Mouse (Mus musculus) embryonic fibroblast, embryonic 13.5 days (primary cell): ENCODE measurements around the gene Akr1b7. TPM values are rescaled to one million over a fixed set of nuclear protein-coding genes. Genes with fewer than 3 reads are reported as not detected.
"Not testable (repeated sequence)": the region's sequence is repeated elsewhere in the genome, so short reads cannot be mapped to it uniquely, and the experiment has no call there.

Experiments used
- H3K27ac ChIP-seq: 2 replicates; pipeline ENCODE4 v1.5.1; 2012; ENCODE audit warnings: low read length, control low read depth, inconsistent platforms; ENCODE audit not compliant: insufficient read depth
- H3K4me1 ChIP-seq: 2 replicates; pipeline ENCODE4 v1.6.1; 2011; ENCODE audit warnings: low read length; ENCODE audit not compliant: control insufficient read depth, insufficient read depth
- H3K4me3 ChIP-seq: 2 replicates; pipeline ENCODE4 v1.5.1; 2011; ENCODE audit warnings: mild to moderate bottlenecking, control low read depth, low read length; ENCODE audit not compliant: insufficient read depth
- CTCF ChIP-seq: IDR thresholded peaks from 2 replicates; pipeline ENCODE4 v1.5.1; 2011; ENCODE audit warnings: mild to moderate bottlenecking, control low read depth, low read length, moderate library complexity, borderline replicate concordance; ENCODE audit not compliant: insufficient read depth
- POLR2A ChIP-seq: IDR thresholded peaks from 2 replicates; pipeline ENCODE4 v1.6.1; 2011; ENCODE audit warnings: low read depth, mild to moderate bottlenecking, control low read depth, low read length, moderate library complexity
- polyA plus RNA-seq: library from polyadenylated mRNA; stranded (reverse); fragments of >200 nt; gene quantifications from 2 replicates; pipeline ENCODE4 v1.2.4, GENCODE M21; 2011; ENCODE audit warnings: low read depth; ENCODE audit not compliant: missing spikeins, insufficient read length

Akr1b7 gene
- polyA plus RNA-seq, 1 experiment = not detected

DNA sequence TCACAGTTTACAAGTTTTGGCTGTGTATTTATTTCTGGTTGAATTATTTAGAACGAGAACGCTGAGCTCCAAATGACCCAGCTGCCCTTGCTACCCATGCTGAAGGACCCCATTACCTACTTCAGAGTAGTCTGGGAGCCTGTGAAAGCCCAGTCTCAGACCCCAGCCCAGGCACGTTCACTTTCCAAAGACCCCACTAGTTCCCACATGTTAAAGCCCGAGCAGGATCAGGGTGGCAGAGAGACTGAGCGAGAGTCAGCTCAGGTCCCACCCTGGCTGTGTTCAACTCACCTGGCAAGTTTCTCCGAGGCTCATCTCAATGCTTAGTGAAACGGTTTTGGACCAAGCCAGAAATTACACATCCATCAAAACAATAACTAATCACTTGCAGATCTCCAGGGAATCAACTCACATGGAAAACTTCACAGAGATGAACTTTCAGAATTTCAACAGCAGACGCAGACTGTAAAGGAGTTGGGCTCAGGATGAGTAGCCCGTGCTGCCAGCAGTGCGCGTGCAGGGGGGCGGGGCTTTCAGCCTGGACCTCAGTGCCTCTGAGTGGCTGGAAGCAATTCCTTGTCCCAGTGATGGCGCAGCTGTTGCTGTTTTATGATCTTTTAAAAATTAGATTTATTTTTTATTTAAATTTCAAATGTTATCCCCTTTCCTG, 27.3 kb upstream of the Akr1b7 start:
- TF ChIP-seq CTCF (no peak), POLR2A (no peak)
- Histone ChIP-seq H3K27ac (peak overlapping the region; percentile 54), H3K4me1 (no peaks in the 10 kb centered on the region), H3K4me3 (peak overlapping the region; percentile 80)

DNA sequence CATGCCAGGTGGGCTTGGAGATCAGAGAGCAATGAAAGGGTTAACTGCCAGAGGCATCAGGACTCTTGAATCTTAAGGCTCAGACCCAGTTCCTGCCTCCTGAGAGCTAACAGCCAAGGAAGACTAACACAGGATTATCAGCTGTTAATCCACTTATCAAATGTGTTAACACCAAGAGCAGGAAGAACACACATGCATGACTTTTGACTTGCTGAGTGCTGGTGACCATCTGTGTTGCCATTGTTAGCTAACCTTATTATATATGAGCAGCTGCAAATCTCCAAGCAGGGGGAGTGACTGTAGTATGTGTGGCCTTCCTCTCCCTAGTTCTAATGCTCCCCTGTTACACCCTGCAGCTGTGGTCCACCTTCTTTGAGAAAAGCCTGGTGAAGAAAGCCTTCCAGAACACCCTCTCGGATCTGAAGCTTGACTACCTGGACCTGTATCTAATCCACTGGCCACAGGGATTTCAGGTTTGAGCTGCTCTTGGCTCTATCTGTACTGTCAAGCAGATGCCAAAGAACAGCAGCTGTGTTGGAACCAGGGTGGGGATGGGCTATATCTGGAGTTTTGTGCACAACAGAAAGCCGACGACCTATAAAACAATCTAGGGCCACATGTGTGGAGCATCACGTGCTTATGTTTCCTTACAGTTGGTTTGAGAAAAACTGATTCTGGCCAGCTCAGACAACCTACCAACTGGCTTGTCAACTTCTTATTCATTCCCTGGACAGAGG, 23.5 kb upstream of the Akr1b7 start:
- H3K4me1 ChIP-seq = no peaks in the 10 kb centered on the region
- no peak for TF ChIP-seq POLR2A
- TF ChIP-seq CTCF = no peak

DNA sequence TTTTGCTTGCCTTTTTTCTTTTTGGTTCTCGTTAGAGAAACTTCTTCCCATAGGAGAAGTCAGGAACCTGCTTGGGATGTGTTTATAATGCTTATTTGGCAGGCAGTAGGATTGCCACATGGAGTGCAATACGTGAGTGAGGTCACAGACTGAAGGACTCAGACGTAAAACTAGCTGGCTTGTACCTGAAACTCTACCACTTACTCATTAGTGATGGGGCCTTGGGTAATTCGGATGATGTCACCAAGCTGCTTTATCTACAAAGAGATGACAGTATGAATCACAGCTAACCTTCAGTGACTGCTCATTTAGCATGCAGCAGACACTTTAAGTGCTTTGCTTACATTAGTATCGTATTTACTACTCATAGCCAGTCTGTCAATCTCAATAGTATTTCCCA, 16.2 kb upstream of the Akr1b7 start:
- no peak for TF ChIP-seq POLR2A
- TF ChIP-seq CTCF = no peak
- no peak overlapping the region for H3K4me3 ChIP-seq
- H3K27ac ChIP-seq = no peak overlapping the region
- H3K4me1 ChIP-seq = no peaks in the 10 kb centered on the region

More for the DNA sequence above, 23.5 kb upstream of the Akr1b7 start:
- Histone ChIP-seq H3K4me3 (no peak overlapping the region), H3K27ac (no peak overlapping the region)

DNA sequence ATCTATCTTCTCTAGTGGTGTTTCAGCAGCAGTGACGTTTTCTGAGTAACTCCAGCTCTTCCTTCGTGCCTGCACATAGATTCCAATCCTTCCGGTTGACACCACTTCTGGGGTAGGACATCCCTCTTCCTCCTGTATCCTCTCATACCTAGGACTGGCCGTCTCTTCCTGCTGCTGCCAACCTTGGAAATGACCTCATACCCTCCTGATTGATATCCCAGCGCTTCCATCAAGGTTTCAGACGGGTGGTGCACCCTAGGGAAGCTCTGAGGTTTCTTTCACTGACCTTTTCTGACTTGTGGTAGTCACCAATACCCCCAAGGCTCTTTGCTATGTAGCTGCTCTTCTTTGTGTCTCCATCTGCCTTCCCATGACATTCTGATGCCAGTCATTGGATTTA, 13.7 kb upstream of the Akr1b7 start:
- no peak overlapping the region for H3K4me3 ChIP-seq
- TF ChIP-seq CTCF = no peak
- TF ChIP-seq POLR2A = no peak
- no peaks in the 10 kb centered on the region for H3K4me1 ChIP-seq
- no peak overlapping the region for H3K27ac ChIP-seq

DNA sequence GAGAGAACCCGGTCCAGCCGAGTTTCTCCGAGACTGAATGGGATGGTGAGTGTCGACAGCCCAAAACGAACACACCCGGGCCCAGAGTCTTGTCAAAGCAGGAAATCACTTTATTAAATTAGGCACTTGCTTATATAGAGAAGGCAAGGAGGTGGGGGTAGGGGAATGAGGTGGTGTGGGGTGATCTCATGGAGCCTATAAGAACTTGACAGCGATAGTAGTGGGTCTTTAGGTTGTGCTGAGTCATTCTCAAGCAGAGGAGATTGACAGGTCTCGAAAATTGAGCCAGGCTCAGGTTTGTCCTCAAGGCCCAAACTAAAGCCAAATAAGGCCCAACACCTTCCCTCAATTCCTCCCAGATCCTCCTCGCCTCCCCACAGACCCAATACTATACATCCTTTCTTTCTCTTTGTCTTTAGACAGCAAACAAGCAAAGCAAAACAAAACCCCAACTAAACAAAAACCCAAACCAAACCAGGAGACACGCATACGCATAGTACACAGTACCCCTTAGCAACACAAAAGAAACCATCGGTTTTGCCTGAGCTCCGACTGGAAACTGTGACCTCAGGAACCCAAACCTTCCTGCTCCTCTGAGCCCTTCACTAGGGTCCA, 12.4 kb upstream of the Akr1b7 start:
- no peak overlapping the region for H3K27ac ChIP-seq
- no peaks in the 10 kb centered on the region for H3K4me1 ChIP-seq
- no peak for TF ChIP-seq POLR2A
- TF ChIP-seq CTCF = no peak
- no peak overlapping the region for H3K4me3 ChIP-seq

DNA sequence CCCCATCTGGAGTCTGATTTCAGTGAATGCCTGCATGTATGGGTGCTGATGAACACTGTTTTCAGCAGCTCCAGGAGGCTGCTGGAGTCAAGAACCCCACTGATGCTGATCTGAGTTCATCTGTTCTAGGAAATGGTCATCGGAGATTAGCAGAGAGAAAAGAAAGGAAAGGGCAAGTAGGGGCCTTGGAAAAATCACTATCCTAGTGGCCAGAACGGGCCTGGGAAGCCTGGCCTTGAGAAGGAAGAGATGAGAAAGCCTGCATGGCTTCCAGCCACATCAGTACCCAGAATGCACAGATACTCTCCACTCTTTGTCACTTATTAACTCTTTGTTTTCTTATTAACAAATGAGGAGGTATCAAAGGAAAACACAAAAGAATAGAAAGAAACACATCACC, 11.4 kb upstream of the Akr1b7 start:
- no peak overlapping the region for H3K27ac ChIP-seq
- no peaks in the 10 kb centered on the region for H3K4me1 ChIP-seq
- H3K4me3 ChIP-seq = no peak overlapping the region
- TF ChIP-seq CTCF (no peak), POLR2A (no peak)

DNA sequence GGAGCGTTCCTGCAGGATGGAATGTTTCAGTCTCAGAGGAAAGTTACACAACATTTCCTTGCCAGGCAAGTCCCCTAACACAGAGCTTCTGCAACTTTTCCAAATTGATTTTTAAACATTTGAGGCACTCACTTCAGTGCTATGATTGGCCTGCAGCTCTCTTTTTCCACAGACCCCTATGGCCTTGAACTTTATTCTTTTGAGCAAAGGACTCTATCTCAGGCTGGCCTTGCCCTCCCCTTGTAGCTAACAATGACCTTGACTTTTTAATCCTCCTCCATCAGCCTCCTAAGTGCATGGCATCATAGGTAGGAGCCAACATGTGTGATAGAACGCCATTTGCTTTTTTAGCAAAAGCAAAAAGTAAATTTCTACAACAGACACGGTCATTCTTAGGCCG, 5.4 kb upstream of the Akr1b7 start:
- H3K27ac ChIP-seq = no peak overlapping the region
- no peaks in the 10 kb centered on the region for H3K4me1 ChIP-seq
- TF ChIP-seq POLR2A = no peak
- no peak for TF ChIP-seq CTCF
- H3K4me3 ChIP-seq = no peak overlapping the region

DNA sequence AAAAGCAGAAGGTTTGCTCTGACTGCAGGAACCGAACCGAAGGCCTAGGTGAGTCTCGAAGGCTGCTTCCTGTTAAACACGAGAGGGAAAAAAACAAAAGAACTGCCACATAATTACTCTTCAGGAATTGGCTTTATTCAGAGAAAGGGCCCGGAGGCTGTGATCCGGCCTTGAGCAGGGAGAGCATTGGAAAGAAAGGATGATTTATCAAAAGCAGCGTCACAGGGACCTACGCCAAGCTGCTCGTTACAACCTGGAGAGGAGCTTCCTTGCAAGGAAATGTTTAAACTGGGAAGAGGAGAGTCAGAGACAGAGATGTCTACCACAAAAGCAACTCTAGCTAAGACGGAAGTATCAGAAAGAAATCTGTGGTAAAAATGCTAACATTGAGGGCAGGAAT, 4.7 kb upstream of the Akr1b7 start:
- TF ChIP-seq POLR2A (no peak), CTCF (no peak)
- Histone ChIP-seq H3K4me3 (no peak overlapping the region), H3K4me1 (no peaks in the 10 kb centered on the region), H3K27ac (no peak overlapping the region)

DNA sequence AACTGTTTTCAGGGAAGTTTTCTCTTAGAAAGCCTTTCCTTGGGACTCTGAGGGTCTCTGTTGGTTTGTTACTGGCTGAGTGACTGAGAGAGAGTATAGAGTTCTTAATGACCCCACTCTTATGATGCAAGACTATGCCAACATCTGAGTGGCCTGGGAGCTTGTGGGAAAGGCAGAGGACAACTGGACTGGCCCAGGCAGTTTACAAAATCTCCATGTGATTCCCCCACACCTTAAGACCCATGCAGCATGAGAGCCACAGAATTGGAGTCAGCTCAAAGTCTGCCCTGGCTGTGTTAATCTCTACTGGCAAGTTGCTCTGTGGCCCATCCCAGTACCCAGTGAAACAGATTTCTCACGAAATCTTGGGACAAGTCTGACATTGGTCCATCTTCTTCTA, 554 bp downstream of the Akr1b7 start:
- no peak overlapping the region for H3K4me3 ChIP-seq
- H3K27ac ChIP-seq = no peak overlapping the region
- TF ChIP-seq POLR2A (no peak), CTCF (no peak)
- H3K4me1 ChIP-seq = no peaks in the 10 kb centered on the region

DNA sequence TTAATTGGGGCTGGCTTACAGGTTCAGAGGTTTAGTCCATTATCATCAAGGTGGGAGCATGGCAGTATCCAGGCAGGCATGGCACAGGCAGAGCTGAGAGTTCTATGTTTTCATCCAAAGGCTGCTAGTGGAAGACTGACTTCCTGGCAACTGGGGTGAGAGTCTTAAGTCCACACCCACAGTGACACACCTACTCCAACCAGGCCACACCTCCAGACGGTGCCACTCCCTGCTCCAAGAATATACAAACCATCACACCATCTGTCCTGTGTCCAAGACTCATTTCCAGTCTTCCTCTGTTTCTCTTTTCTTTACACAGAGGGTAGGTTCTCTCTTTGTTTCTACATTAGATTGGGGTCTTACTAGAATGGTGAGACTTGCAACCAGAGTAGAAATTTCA, 1.3 kb downstream of the Akr1b7 start:
- not testable (repeated sequence) for H3K4me1 ChIP-seq, H3K27ac ChIP-seq, H3K4me3 ChIP-seq
